Mouse (Mus musculus) adrenal gland, adult (tissue): ENCODE measurements around the gene Itgb1bp1.

Experiments
- DNase-seq, 2 experiments: peaks; one replicate each; pipeline ENCODE4 v3.0.0; 2022 to 2023; ENCODE audit warnings: low spot score in 1 of 2; ENCODE audit not compliant: inconsistent age in 2 of 2

The Itgb1bp1 gene

GRCm38 (mm10) chr12:21247711-21248392 is 38.2 kb downstream of the Itgb1bp1 start:
- DNase-seq, result no peak

GRCm38 (mm10) chr12:21244375-21244960 is 41.6 kb downstream of the Itgb1bp1 start:
- DNase-seq, result no peak

GRCm38 (mm10) chr12:21241965-21242364 is 44.1 kb downstream of the Itgb1bp1 start:
- DNase-seq, result no peak

GRCm38 (mm10) chr12:21234560-21234959 is 51.5 kb downstream of the Itgb1bp1 start:
- DNase-seq, result no peak

- DNase-seq, result no peak
Measured at GRCm38 (mm10) chr12:21233727-21234126, 52.4 kb downstream of the Itgb1bp1 start.

GRCm38 (mm10) chr12:21229076-21229918 is 56.8 kb downstream of the Itgb1bp1 start:
- no peak for DNase-seq

GRCm38 (mm10) chr12:21228650-21229049 is 57.4 kb downstream of the Itgb1bp1 start:
- no peak for DNase-seq

GRCm38 (mm10) chr12:21227076-21227980 is 58.8 kb downstream of the Itgb1bp1 start:
- DNase-seq, result peak; percentile 81 to 93

- no peak for DNase-seq
Measured at GRCm38 (mm10) chr12:21226316-21226715, 59.8 kb downstream of the Itgb1bp1 start.

GRCm38 (mm10) chr12:21225358-21225757 is 60.7 kb downstream of the Itgb1bp1 start:
- DNase-seq, result no peak

GRCm38 (mm10) chr12:21223923-21224322 is 62.2 kb downstream of the Itgb1bp1 start:
- DNase-seq, result peak in 1 of 2 experiments; percentile 51

GRCm38 (mm10) chr12:21220596-21220995 is 65.5 kb downstream of the Itgb1bp1 start:
- DNase-seq, result no peak

GRCm38 (mm10) chr12:21217776-21218444 is 68.2 kb downstream of the Itgb1bp1 start:
- DNase-seq, result no peak

- peak in 1 of 2 experiments; percentile 62 for DNase-seq
Measured at GRCm38 (mm10) chr12:21214551-21215165, 71.4 kb downstream of the Itgb1bp1 start.

- no peak for DNase-seq
Measured at GRCm38 (mm10) chr12:21212876-21213275, 73.2 kb downstream of the Itgb1bp1 start.

GRCm38 (mm10) chr12:21209273-21209672 is 76.8 kb downstream of the Itgb1bp1 start:
- DNase-seq, result no peak

GRCm38 (mm10) chr12:21208172-21208795 is 77.8 kb downstream of the Itgb1bp1 start:
- no peak for DNase-seq

GRCm38 (mm10) chr12:21207422-21207821 is 78.7 kb downstream of the Itgb1bp1 start:
- DNase-seq, result no peak

GRCm38 (mm10) chr12:21205799-21206198 is 80.3 kb downstream of the Itgb1bp1 start:
- no peak for DNase-seq
